Mouse (Mus musculus) neural tube, embryonic 14.5 days (tissue): ENCODE measurements around the gene Olfr807. TPM values are rescaled to one million over a fixed set of nuclear protein-coding genes. Genes with fewer than 3 reads are reported as not detected.

Source experiments
- ATAC-seq: fragments of 200-750 bp; cut with Nextera tagmentation; 2 replicates; pipeline ENCODE4 v1.8.0; 2017; ENCODE audit warnings: low read depth, mild to moderate bottlenecking, moderate TSS enrichment, moderate library complexity
- H3K27ac ChIP-seq: fragments of 300-500 bp; sonication (generic); 2 replicates; pipeline ENCODE4 v1.5.1; 2014; ENCODE audit warnings: low read depth, mild to moderate bottlenecking, control low read depth, low read length, moderate library complexity, mixed read lengths
- H3K27me3 ChIP-seq: fragments of 300-500 bp; sonication (generic); 2 replicates; pipeline ENCODE4 v1.6.1; 2014; ENCODE audit warnings: low read length; ENCODE audit not compliant: control insufficient read depth, insufficient read depth
- H3K36me3 ChIP-seq: fragments of 300-500 bp; sonication (generic); 2 replicates; pipeline ENCODE4 v1.6.1; 2014; ENCODE audit warnings: low read length, mixed read lengths; ENCODE audit not compliant: control insufficient read depth, insufficient read depth
- H3K4me1 ChIP-seq: fragments of 300-500 bp; sonication (generic); 2 replicates; pipeline ENCODE4 v1.6.1; 2014; ENCODE audit warnings: low read length; ENCODE audit not compliant: control insufficient read depth, insufficient read depth
- H3K4me2 ChIP-seq: fragments of 300-500 bp; sonication (generic); 2 replicates; pipeline ENCODE4 v1.6.1; 2014; ENCODE audit warnings: mild to moderate bottlenecking, low read depth, low read length, control low read depth
- H3K4me3 ChIP-seq: fragments of 300-500 bp; sonication (generic); 2 replicates; pipeline ENCODE4 v1.5.1; 2014; ENCODE audit warnings: low read depth, low read length, control low read depth, mixed read lengths
- H3K9ac ChIP-seq: fragments of 300-500 bp; sonication (generic); replicated peaks from 2 replicates; pipeline ENCODE4 v1.6.1; 2014; ENCODE audit warnings: low read depth, mild to moderate bottlenecking, control low read depth, low read length, mixed read lengths
- H3K9me3 ChIP-seq: fragments of 300-500 bp; sonication (generic); 2 replicates; pipeline ENCODE4 v1.6.1; 2016; ENCODE audit warnings: low read length; ENCODE audit not compliant: control insufficient read depth
- WGBS: fragments of 180-500 bp; shearing (Covaris S2); extraction: QIAGEN DNeasy Blood & Tissue Kit; methylation state at CpG from one replicate; pipeline ENCODE4 v1.1.7; 2014; 5-methylcytosine and 5-hydroxymethylcytosine counted together
- polyA plus RNA-seq: library from polyadenylated mRNA; unstranded; fragments of >200 nt; fragmentation: Nextera tagmentation; extraction: Ambion mirVana; gene quantifications from 2 replicates; pipeline ENCODE4 v1.2.1, GENCODE M21; 2014

Olfr807 gene
- polyA plus RNA-seq = not detected in 2 replicates

GRCm38 (mm10) chr10:129757693-129758092, at the start of gene Olfr807:
TSS of gene Olfr807 (minus strand) at chr10:129757793.
- Histone ChIP-seq H3K4me1 (no peaks in the 10 kb centered on the region), H3K4me2 (no peak within 1 kb of the TSS), H3K9me3 (no peaks in the 10 kb centered on the region), H3K27ac (no peak within 1 kb of the TSS), H3K27me3 (no peaks in the 10 kb centered on the region), H3K36me3 (no peaks in the 10 kb centered on the region), H3K9ac (no peak within 1 kb of the TSS), H3K4me3 (no peak within 1 kb of the TSS)
- 92% methylated on average over 1 of the region's 1 CpGs for WGBS
- ATAC-seq = no peak

GRCm38 (mm10) chr10:129804296-129804695, 46.7 kb upstream of the Olfr807 start, which contains the start of gene Olfr811:
TSS of gene Olfr811 (minus strand) at chr10:129804396.
- no peak within 1 kb of the TSS for H3K4me2 ChIP-seq
- no peak within 1 kb of the TSS for H3K27ac ChIP-seq
- H3K27me3 ChIP-seq = no peaks in the 10 kb centered on the region
- no peaks in the 10 kb centered on the region for H3K36me3 ChIP-seq
- no peak within 1 kb of the TSS for H3K9ac ChIP-seq
- H3K4me3 ChIP-seq = no peak within 1 kb of the TSS
- H3K9me3 ChIP-seq = no peaks in the 10 kb centered on the region
- H3K4me1 ChIP-seq = no peaks in the 10 kb centered on the region
- ATAC-seq = no peak
- 86% methylated on average over 4 of the region's 4 CpGs for WGBS

- Histone ChIP-seq H3K9me3 (no peaks in the 10 kb centered on the region), H3K36me3 (no peaks in the 10 kb centered on the region), H3K4me1 (no peaks in the 10 kb centered on the region), H3K4me3 (no peak within 1 kb of the TSS), H3K27me3 (no peaks in the 10 kb centered on the region), H3K27ac (no peak within 1 kb of the TSS), H3K9ac (no peak within 1 kb of the TSS), H3K4me2 (no peak within 1 kb of the TSS)
- ATAC-seq = no peak
Measured at GRCm38 (mm10) chr10:129794817-129795216, 37.2 kb upstream of the Olfr807 start, which contains the start of gene Olfr810. TSS of gene Olfr810 (minus strand) at chr10:129794917.

DNA sequence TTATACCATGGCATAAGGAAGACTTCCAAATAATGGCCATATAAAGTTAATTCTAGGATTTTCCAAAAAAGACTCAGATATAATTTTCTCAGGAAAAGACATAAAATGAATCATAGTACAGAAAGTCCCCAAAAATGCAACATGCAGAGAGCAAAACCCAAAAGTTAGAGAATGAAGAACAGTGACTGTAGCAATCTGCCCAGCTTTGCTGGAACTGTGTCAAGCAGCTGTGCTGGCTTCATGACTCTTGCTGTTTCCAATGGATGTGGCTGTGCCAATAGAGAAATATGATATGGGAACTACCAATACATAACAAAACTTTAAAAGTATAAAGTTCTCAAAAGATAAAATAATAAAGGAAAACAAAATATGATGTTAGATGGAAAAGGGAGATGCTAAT, 20.5 kb upstream of the Olfr807 start:
- no peak overlapping the region for H3K4me2 ChIP-seq
- no peak overlapping the region for H3K9ac ChIP-seq

GRCm38 (mm10) chr10:129774338-129774737, 16.7 kb upstream of the Olfr807 start, which contains the start of gene Olfr809:
TSS of gene Olfr809 (plus strand) at chr10:129774638.
- Histone ChIP-seq H3K36me3 (no peaks in the 10 kb centered on the region), H3K9me3 (no peaks in the 10 kb centered on the region), H3K4me3 (no peak within 1 kb of the TSS), H3K9ac (no peak within 1 kb of the TSS), H3K27me3 (no peaks in the 10 kb centered on the region), H3K4me1 (no peaks in the 10 kb centered on the region), H3K27ac (no peak within 1 kb of the TSS), H3K4me2 (no peak within 1 kb of the TSS)
- no peak for ATAC-seq

More for the DNA sequence above, 20.5 kb upstream of the Olfr807 start:
- no peaks in the 10 kb centered on the region for H3K9me3 ChIP-seq
- no peaks in the 10 kb centered on the region for H3K4me1 ChIP-seq
- H3K36me3 ChIP-seq = no peaks in the 10 kb centered on the region
- H3K27ac ChIP-seq = no peak overlapping the region
- H3K4me3 ChIP-seq = no peak overlapping the region
- ATAC-seq = no peak
- H3K27me3 ChIP-seq = no peaks in the 10 kb centered on the region

DNA sequence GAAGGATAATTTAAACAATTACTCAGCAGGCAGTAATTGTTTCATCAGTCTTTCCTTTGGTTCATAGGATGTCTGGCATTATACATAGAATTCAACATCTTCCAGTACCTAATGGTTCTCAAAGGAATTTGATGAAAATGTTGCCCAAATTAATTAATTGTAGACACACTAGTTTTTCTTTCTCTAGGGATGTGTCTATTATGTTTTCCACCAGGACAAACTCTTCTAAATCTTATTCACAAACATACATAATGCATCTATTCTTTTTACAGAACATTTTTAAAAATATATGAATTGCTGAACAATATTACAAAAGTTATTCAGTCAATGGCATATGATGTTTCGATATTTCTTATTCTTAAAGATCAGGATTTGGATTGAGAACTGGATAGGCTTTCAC, 7.6 kb upstream of the Olfr807 start, which contains the start of gene Olfr808:
TSS of gene Olfr808 (plus strand) at position 301 of the 400 bp plus-strand sequence.
- Histone ChIP-seq H3K36me3 (no peaks in the 10 kb centered on the region), H3K4me1 (no peaks in the 10 kb centered on the region), H3K9ac (no peak within 1 kb of the TSS), H3K27me3 (no peaks in the 10 kb centered on the region), H3K27ac (no peak within 1 kb of the TSS), H3K9me3 (no peaks in the 10 kb centered on the region), H3K4me2 (no peak within 1 kb of the TSS), H3K4me3 (no peak within 1 kb of the TSS)
- 97% methylated on average over 1 of the region's 1 CpGs for WGBS
- no peak for ATAC-seq

GRCm38 (mm10) chr10:129741821-129742220, 15.8 kb downstream of the Olfr807 start, which contains the start of gene Olfr806:
TSS of gene Olfr806 (minus strand) at chr10:129741921.
- Histone ChIP-seq H3K36me3 (no peaks in the 10 kb centered on the region), H3K9ac (no peak within 1 kb of the TSS), H3K9me3 (no peaks in the 10 kb centered on the region), H3K4me2 (no peak within 1 kb of the TSS), H3K27me3 (no peaks in the 10 kb centered on the region), H3K27ac (no peak within 1 kb of the TSS), H3K4me3 (no peak within 1 kb of the TSS), H3K4me1 (no peaks in the 10 kb centered on the region)
- no peak for ATAC-seq

DNA sequence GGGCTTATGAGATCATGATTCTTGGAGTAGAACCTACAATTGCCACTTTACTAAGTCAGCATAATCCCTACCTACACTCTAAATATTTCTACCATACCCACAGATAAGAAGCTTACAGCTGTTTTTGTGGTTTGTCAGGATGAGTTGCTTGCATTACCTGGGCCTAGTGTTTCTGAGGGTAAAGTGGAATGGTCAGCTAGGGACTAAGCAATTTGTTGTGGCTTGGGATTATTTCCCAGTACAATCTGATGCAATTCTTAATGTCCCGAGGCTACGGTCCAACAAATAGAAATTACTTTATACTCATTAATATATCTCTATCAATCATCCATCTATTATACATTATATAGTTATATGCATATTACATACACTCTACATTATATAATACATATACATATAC, 28.3 kb downstream of the Olfr807 start, which contains the start of gene Olfr805:
TSS of gene Olfr805 (minus strand) at position 101 of the 400 bp plus-strand sequence.
- H3K27me3 ChIP-seq = no peaks in the 10 kb centered on the region
- no peak within 1 kb of the TSS for H3K27ac ChIP-seq
- no peaks in the 10 kb centered on the region for H3K9me3 ChIP-seq
- WGBS = 87% methylated on average over 2 of the region's 2 CpGs
- no peak within 1 kb of the TSS for H3K4me3 ChIP-seq
- H3K4me2 ChIP-seq = no peak within 1 kb of the TSS
- no peak for ATAC-seq
- no peaks in the 10 kb centered on the region for H3K36me3 ChIP-seq
- H3K4me1 ChIP-seq = no peaks in the 10 kb centered on the region
- no peak within 1 kb of the TSS for H3K9ac ChIP-seq
